Mouse (Mus musculus) forebrain, postnatal 0 days (tissue): ENCODE measurements around the gene Hps6. TPM values are rescaled to one million over a fixed set of nuclear protein-coding genes. Genes with fewer than 3 reads are reported as not detected.

Experiments used
- ATAC-seq: fragments of 200-750 bp; cut with Nextera tagmentation; 2 replicates; pipeline ENCODE4 v1.8.0; 2017; ENCODE audit warnings: mild to moderate bottlenecking, moderate library complexity
- DNase-seq: peaks from one replicate; pipeline ENCODE4 v3.0.0-alpha.2; 2015
- H3K27ac ChIP-seq: fragments of 300-500 bp; sonication (generic); 2 replicates; pipeline ENCODE4 v1.5.1; 2014; ENCODE audit warnings: low read depth, mild to moderate bottlenecking, antibody characterized with exemption, low read length, moderate library complexity, mixed read lengths
- H3K27me3 ChIP-seq: fragments of 300-500 bp; sonication (generic); 2 replicates; pipeline ENCODE4 v1.6.1; 2014; ENCODE audit warnings: mild to moderate bottlenecking, low read length, mixed read lengths; ENCODE audit not compliant: insufficient read depth
- H3K36me3 ChIP-seq: fragments of 300-500 bp; sonication (generic); 2 replicates; pipeline ENCODE4 v1.6.1; 2014; ENCODE audit warnings: mild to moderate bottlenecking, moderate library complexity; ENCODE audit not compliant: insufficient read depth
- H3K4me1 ChIP-seq: fragments of 300-500 bp; sonication (generic); 2 replicates; pipeline ENCODE4 v1.6.1; 2014; ENCODE audit warnings: antibody characterized with exemption; ENCODE audit not compliant: insufficient read depth
- H3K4me2 ChIP-seq: fragments of 300-500 bp; sonication (generic); 2 replicates; pipeline ENCODE4 v1.6.1; 2014; ENCODE audit warnings: low read depth, mild to moderate bottlenecking, moderate library complexity
- H3K4me3 ChIP-seq: fragments of 300-500 bp; sonication (generic); 2 replicates; pipeline ENCODE4 v1.5.1; 2014; ENCODE audit warnings: low read depth, low read length, mixed read lengths
- H3K9ac ChIP-seq: fragments of 300-500 bp; sonication (generic); 2 replicates; pipeline ENCODE4 v1.6.1; 2014; ENCODE audit warnings: mild to moderate bottlenecking
- H3K9me3 ChIP-seq: fragments of 300-500 bp; sonication (generic); 2 replicates; pipeline ENCODE4 v1.6.1; 2016; ENCODE audit warnings: low read length
- CTCF ChIP-seq: sonication (generic); IDR thresholded peaks from 2 replicates; pipeline ENCODE4 v1.5.1; 2016; ENCODE audit warnings: antibody characterized with exemption, control low read depth, low read depth
- WGBS: fragments of 180-500 bp; shearing (Covaris S2); extraction: QIAGEN DNeasy Blood & Tissue Kit; methylation state at CpG from one replicate; pipeline ENCODE4 v1.1.7; 2014; 5-methylcytosine and 5-hydroxymethylcytosine counted together
- polyA plus RNA-seq: library from polyadenylated mRNA; unstranded; fragments of >200 nt; fragmentation: Nextera tagmentation; extraction: Ambion mirVana; gene quantifications from 2 replicates; pipeline ENCODE4 v1.2.1, GENCODE M21; 2015
- total RNA-seq: library from RNA; depleted of rRNA; stranded (reverse); fragments of >200 nt; gene quantifications from 2 replicates; pipeline ENCODE4 v1.2.3, GENCODE M21; 2014; rRNA removed

The Hps6 gene
- total and polyA plus RNA-seq, 2 experiments from 2014 or later, result 4.6 to 5.3 TPM

DNA sequence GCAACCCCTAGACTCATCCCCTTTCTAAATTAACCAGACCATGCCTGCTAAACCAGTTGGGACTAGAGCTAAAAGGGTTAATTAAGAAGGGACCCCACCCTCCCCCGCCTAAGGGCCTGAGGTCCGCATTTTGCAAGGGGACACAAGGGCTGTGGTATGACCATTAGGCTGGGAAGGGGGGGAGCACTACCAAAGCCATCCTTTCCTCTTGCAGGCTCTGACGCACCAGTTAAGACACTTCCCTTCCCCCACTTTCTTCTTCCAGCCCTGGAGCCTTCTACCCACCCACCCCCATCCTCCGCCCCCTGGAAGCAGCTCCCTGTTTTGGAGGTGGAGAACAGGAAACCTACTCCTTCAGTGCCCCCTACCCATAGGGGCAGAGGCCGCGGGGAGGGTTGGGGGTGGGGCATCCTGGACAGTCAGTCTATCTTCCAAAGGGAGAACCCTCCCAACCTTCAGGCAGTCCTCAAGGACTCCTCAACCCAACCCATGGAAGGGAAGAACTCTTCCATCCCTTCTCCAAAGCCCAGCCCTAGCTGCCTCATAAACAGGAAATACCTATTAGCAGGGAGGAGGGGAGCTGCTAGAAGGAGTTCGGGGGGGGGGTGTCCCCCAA is 42.5 kb downstream of the Hps6 start:
- 0% methylated on average over 7 of the region's 7 CpGs for WGBS
- DNase-seq (peak; percentile 79), ATAC-seq (peak; percentile 54)
- peak overlapping the region; percentile 95 for H3K9ac ChIP-seq
- no peaks in the 10 kb centered on the region for H3K36me3 ChIP-seq
- no peaks in the 10 kb centered on the region for H3K27me3 ChIP-seq
- no peaks in the 10 kb centered on the region for H3K9me3 ChIP-seq
- H3K4me2 ChIP-seq, result peak overlapping the region; percentile 87
- H3K4me3 ChIP-seq, result peak overlapping the region; percentile 92
- peak overlapping the region; percentile 98 for H3K27ac ChIP-seq
- H3K4me1 ChIP-seq, result peaks cover 31% of the 10 kb centered on the region
- TF ChIP-seq CTCF, result no peak

DNA sequence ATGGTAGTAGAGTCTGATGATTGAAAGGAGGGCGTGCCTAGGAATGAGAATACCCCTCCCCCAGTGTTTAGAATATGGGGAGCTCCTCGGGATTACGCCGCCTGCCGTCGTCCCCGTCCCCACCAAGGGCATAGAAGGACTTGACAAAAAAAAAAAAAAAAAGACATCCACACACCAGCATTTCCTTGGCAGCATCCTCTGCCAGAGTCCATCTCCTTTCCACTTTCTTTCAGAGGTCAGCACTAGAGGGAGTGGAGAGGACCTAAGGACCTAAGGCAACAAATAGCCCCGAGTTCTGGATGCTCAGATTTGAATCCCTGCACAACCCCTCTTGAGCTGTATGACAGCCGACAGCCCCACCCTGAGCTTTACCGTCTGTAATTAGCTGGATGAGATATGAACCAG is 43.3 kb downstream of the Hps6 start:
- H3K4me1 ChIP-seq, result peaks cover 23% of the 10 kb centered on the region
- no peaks in the 10 kb centered on the region for H3K9me3 ChIP-seq
- 4% methylated on average over 10 of the region's 10 CpGs for WGBS
- H3K9ac ChIP-seq, result no peak overlapping the region
- no peaks in the 10 kb centered on the region for H3K36me3 ChIP-seq
- H3K4me3 ChIP-seq, result peak overlapping the region; percentile 92; the same call in 1 of the 2 replicates
- peak; percentile 36; the same call in 1 of the 2 replicates for TF ChIP-seq CTCF
- H3K27me3 ChIP-seq, result no peaks in the 10 kb centered on the region
- DNase-seq (no peak), ATAC-seq (no peak)
- peak overlapping the region; percentile 87 for H3K4me2 ChIP-seq
- peak overlapping the region; percentile 98 for H3K27ac ChIP-seq

DNA sequence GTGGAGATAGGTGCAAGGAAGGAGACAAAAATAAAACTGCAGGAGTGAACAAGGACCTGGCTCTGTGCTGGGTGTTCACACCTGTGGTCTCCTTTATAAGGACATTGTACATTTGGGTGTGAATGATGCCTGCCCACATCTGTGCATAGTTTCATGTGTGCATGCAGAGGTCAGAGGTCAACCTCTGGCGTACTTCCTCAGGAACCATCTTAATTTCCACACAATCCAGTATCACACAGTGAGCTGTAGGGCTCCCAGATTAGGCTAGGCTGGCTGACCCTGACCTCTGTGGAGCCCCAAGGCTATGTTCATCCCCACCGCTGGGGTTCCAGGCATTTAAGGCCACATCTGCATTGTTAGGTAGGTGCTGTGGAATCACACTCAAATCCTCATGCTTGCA is 44.1 kb downstream of the Hps6 start:
- no peak overlapping the region for H3K4me2 ChIP-seq
- 73% methylated on average over 2 of the region's 2 CpGs for WGBS
- no peaks in the 10 kb centered on the region for H3K9me3 ChIP-seq
- no peak for DNase-seq
- TF ChIP-seq CTCF, result no peak
- no peak overlapping the region for H3K9ac ChIP-seq
- H3K4me3 ChIP-seq, result no peak overlapping the region
- H3K4me1 ChIP-seq, result peaks cover 20% of the 10 kb centered on the region
- no peak overlapping the region for H3K27ac ChIP-seq
- no peak for ATAC-seq
- H3K27me3 ChIP-seq, result no peaks in the 10 kb centered on the region
- no peaks in the 10 kb centered on the region for H3K36me3 ChIP-seq

- no peak for TF ChIP-seq CTCF
These were observed 45.8 kb downstream of the Hps6 start for GRCm38 (mm10) chr19:46049129-46049528.

DNA sequence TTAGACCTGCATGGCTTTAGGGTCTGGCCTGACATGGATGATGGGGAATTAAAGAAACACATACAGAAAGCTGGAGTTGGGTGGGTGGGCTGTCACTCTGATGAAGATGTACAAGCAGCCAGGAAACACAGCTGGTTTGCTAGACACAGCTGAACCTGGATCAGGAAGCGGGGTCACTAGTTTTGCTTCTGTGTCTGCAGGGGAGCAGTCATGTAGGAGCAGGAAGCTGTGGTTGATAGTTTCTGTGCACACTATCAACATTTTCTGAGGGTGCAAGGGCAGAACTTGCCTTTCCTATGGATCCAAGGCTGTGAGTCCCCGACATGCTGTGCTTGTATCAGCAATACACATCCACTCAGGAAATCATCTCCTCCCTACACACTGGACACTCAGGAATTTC is 47.2 kb downstream of the Hps6 start:
- H3K4me2 ChIP-seq, result no peak overlapping the region
- H3K4me3 ChIP-seq, result no peak overlapping the region
- peaks cover 6% of the 10 kb centered on the region; the same call in 1 of the 2 replicates for H3K4me1 ChIP-seq
- TF ChIP-seq CTCF, result no peak
- ATAC-seq, result no peak
- H3K36me3 ChIP-seq, result no peaks in the 10 kb centered on the region
- H3K9me3 ChIP-seq, result no peaks in the 10 kb centered on the region
- H3K27ac ChIP-seq, result no peak overlapping the region
- H3K27me3 ChIP-seq, result no peaks in the 10 kb centered on the region
- DNase-seq, result no peak
- 97% methylated on average over 2 of the region's 2 CpGs for WGBS
- H3K9ac ChIP-seq, result no peak overlapping the region

More at GRCm38 (mm10) chr19:46049129-46049528, 45.8 kb downstream of the Hps6 start:
- no peak overlapping the region for H3K4me3 ChIP-seq
- H3K4me1 ChIP-seq, result peaks cover 7% of the 10 kb centered on the region
- no peaks in the 10 kb centered on the region for H3K9me3 ChIP-seq
- H3K27me3 ChIP-seq, result no peaks in the 10 kb centered on the region
- H3K36me3 ChIP-seq, result no peaks in the 10 kb centered on the region
- DNase-seq (no peak), ATAC-seq (no peak)
- 66% methylated on average over 4 of the region's 4 CpGs for WGBS
- H3K4me2 ChIP-seq, result no peak overlapping the region
- H3K9ac ChIP-seq, result no peak overlapping the region
- no peak overlapping the region for H3K27ac ChIP-seq

Other genes starting within 250 kb of the Hps6 start
- gene Mgea5, start 219.7 kb upstream of the Hps6 start, total RNA-seq, result 214 and 247 TPM in 2 replicates
- 46.8 and 67.8 TPM in 2 replicates for gene Mgea5, start 219.7 kb upstream of the Hps6 start, polyA plus RNA-seq
- 30.6 and 42.8 TPM in 2 replicates for gene Kcnip2, start 187.4 kb upstream of the Hps6 start, total RNA-seq
- 29.4 and 30.3 TPM in 2 replicates for gene Kcnip2, start 187.4 kb upstream of the Hps6 start, polyA plus RNA-seq
- 17.5 and 22.5 TPM in 2 replicates for gene Armh3, start 5.0 kb upstream of the Hps6 start, total RNA-seq
- 18.7 and 20.9 TPM in 2 replicates for gene Armh3, start 5.0 kb upstream of the Hps6 start, polyA plus RNA-seq
- gene Pprc1, start 41.4 kb downstream of the Hps6 start, total RNA-seq, result 10.6 and 11.2 TPM in 2 replicates
- gene Pprc1, start 41.4 kb downstream of the Hps6 start, polyA plus RNA-seq, result 9.0 and 11.3 TPM in 2 replicates
- 140 and 162 TPM in 2 replicates for gene Ldb1, start 41.7 kb downstream of the Hps6 start, total RNA-seq
- 82.6 and 90.4 TPM in 2 replicates for gene Ldb1, start 41.7 kb downstream of the Hps6 start, polyA plus RNA-seq
- 38.0 and 51.6 TPM in 2 replicates for gene Nolc1, start 72.4 kb downstream of the Hps6 start, total RNA-seq
- 49.7 and 67.3 TPM in 2 replicates for gene Nolc1, start 72.4 kb downstream of the Hps6 start, polyA plus RNA-seq
- gene Elovl3, start 128.4 kb downstream of the Hps6 start, total RNA-seq, result not detected in 2 replicates
- 0.11 TPM in 1 of 2 replicates, not detected in the other for gene Elovl3, start 128.4 kb downstream of the Hps6 start, polyA plus RNA-seq
- 0.31 TPM in 1 of 2 replicates, not detected in the other for gene Pitx3, start 144.8 kb downstream of the Hps6 start, total RNA-seq
- 0.41 TPM in 1 of 2 replicates, not detected in the other for gene Pitx3, start 144.8 kb downstream of the Hps6 start, polyA plus RNA-seq
- gene Gbf1, start 149.0 kb downstream of the Hps6 start, total RNA-seq, result 44.9 and 54.4 TPM in 2 replicates
- gene Gbf1, start 149.0 kb downstream of the Hps6 start, polyA plus RNA-seq, result 29.7 and 41.9 TPM in 2 replicates